Mouse (Mus musculus): ENCODE data around the gene Nmur1.

DNA sequence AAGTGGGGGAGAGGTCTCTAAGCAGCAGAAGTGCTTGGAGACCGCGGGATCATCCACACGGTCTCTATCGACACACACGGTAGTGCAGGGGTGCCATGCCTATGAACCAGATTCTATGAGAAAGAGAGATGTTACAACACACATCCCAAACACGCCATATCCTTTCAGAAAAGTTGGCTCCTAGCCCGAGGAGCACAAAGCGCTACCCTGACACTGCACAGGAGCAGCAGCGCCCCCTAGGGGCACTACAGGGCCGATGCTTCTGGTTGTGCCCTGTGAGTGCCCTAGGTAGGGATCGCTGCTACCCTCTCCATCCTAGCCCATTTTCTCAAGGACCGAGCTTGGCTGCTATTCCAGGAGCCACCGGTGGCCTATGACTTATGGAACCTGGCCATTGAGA is 45.0 kb downstream of the Nmur1 start:
- TF ChIP-seq CTCF (IDR thresholded peaks at IDR 0.05; ENCODE audit: low read depth) (peak; percentile 95), EP300 (IDR thresholded peaks at IDR 0.05; ENCODE audit: low read depth) (no peak)
